Mouse (Mus musculus): ENCODE data around the gene Trim14.

Trim14 gene

DNA sequence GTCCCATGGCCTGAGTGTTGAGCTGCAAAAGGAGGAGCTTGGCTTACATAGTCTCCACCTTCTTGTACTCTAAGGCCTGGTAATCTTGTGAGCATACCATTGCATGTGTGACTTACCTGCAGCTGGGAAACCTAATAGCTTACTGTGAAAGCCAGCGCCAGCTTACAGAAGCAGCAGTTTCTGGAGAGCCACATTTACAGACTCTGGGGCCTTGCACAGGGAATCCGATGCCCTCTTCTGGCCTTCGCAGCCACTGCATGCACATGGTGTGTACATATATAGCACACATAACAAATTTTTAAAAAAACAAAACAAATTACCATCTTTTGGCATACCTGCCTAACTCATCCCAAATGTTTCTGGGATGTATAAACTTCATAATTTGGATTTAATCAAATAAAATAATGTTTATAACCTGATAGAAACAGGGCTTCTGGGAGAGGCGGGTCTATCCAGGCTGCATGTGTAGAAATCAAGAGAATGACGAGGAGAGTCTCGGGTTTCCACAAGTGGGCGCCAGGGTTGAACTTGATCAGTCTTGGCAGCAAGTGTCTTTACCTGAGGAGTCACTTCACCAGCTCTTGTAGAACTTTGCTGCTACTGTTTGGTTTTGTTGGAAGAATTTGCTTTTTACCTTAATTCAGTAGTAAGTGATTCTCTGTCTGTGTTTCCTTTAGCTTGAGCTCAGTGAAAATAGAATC lies 72.7 kb downstream of the Trim14 start:
- no peak for DNase-seq

DNA sequence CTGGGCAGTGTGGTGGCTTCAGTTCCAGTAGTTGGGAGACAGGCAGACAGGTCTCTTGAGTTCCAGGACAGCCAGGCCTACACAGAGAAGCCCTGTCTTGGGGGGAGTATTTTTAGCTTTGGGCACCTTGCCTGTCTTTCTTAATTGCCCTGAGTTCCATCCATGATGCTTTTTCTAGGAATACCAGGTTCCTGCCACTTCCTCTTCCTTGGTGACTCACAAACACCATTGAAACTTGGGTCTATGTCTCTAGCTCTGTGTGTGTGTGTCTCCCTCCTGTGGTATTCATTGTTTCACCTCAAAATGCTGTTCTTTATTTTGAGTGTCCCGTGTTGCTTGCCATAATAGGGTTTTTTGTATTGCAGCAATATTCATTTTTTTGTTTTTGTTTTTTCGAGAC lies 77.5 kb downstream of the Trim14 start:
- no peak for DNase-seq

DNA sequence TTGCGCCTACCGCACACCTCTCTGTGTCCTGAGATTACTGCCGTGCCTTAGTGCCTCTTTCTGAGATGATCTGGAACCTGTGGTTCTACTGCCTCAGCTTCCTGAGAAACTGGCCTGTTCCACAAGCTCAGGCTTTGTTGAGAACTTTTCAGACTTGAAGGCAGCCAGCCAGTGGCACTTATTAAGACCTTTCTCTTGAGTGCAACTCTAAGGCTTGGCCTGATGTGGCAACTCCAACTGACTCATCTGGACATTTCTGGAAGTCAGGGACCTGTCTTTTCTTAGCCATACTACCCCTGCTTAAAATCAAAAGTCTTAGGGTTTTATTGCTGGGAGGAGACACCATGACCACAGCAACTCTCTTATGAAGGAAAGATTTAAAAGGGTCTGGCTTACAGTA lies 78.8 kb downstream of the Trim14 start:
- no peak for DNase-seq

DNA sequence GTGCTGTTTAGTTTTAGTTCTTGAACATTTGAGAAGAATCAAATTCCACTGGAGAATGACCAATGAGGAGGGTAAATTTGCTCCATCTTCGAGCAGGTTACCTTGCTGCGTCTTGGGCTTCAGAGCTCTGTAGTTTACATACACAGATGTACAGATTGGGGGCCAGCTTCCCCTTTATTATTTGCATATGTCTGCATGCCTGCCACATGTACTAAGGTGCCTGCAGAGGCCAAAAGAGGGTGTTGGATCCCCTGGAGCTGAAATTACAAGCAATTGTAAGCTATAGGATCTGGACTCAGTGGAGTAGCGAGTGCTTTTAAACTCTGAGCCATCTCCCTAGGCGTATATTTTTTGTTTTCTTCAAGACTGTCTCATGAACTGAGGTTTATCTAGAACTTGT lies 79.2 kb downstream of the Trim14 start:
- no peak for DNase-seq

DNA sequence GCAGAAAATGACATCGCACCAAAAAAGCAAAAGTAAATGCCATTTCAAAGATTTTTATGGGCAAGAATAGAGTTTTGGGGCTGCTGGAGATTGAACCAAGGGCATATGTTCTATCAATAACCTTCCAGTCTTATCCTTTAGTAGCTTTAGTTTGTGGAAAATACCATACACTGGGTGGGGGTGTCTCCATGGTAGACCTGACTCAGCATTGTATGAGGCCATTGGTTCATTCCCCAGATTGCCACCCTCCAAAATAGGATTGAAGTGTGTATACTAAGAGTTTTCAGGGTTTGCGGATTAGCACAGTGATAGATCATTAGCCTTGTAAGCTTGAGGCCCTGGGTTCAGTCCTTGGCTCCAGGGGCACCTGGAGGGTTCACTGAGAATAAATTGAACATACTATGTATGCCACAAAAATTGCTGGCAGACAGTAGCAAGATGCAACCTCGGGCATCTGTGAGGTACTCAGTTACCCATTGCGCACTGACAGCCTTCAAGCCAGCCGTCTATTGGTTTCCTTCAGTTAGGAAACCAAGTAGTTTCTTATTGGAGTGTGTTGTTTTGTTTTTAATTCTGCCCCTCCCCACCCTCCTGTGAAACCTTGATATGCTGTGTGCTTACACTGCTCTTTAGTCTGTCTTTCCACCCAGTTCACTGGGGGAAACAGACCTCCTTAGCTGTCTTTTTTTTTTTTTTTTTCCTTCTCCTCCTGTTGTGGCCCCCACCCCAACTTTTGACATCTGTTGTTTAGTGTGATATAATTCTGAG lies 81.7 kb downstream of the Trim14 start:
- no peak for DNase-seq

DNA sequence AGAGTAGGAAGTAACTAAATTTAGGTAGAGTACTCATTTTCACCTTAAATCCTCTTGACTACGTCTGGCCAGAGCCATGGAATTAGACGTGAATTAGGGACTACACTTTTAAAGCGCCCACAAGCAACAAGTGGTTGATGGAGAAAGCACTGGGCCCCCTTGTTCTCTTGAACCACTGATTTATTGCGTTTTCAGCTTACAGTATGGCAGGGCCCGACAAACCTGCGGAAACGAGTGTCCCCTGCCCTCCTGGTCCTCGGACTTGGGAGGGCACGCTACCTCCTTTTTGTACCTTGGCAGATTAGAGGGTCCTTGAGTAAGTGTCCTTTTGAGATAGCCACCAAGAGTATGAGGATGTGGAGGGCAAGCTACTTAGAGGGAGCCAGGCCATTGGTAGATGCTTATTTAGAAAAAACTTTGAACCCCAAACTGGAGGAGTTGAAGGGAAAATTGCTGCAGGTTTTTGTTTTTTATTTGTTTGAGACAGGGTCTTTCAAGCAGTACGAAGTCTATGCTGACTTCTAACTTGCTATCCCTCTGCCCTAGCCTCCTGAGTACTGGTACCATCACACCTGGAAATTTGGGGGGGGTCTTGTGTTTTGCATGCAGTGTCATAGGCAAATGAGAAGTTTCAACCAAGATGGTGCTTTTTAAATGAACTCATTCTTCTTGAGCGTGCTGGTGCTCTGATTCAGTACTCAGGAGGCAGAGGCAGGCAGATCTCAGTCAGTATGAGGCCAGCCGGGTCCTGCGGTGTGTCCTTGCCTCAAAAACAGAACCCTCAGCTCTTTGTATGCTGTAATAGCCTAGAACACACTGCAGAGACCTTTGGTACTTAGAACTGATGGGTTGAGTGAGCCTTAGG lies 82.9 kb downstream of the Trim14 start:
- DNase-seq, result no peak

DNA sequence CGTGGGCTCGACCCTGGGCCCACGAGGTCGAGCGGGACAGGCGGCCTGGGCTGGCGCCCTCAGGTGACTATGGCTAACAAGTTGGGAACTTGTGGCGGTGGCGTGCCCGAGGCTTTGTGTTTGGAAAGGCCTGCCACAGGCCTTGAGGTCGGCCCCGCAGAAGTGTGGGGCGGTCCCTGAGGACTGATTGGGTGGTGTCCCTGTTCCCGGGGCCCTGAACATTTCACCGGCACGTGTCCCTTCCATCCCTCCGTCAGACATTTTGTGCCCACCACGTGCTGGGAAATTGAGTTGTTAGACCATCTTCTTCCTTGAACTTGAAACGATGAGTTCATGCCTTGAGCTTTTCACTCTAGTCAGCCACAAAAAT lies 83.5 kb downstream of the Trim14 start:
- peak; percentile 45 for DNase-seq

DNA sequence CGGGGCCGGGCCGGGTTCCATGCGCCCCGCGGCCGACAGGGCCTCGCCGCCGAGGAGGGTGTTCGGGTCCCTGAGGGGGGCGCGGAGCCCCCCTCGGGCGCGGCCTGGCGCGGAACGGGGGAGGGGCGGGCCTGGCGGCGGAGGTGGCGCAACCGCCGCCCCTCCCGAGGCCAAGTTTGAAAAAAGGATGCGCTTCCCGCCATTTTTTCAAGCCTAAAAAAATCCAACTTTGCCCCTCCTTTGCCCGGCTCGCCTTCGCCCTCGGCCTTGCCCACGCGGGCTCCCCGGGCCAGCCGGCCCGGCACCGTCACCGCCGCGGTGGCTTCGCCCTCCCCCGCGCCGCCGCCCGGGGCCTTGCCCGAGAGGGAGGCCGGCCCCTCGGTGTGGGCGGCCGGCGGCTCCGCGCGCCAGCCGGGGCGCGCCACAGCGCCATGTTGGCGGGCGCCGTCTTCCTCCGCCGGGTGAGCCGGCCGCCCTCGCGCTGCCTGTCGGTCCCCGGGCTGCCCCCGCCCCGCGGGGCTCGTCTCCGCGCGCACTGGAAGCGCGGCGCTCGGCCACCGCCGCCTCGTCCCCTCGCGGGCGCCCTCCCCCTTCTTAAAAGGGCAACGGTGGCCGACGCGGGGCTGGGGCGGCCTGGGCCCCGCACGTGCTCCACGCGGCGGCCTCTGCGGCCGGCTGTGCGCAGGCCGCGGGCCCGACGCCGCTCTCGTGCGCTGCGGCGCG lies 84.0 kb downstream of the Trim14 start:
- peak; percentile 72 for DNase-seq

DNA sequence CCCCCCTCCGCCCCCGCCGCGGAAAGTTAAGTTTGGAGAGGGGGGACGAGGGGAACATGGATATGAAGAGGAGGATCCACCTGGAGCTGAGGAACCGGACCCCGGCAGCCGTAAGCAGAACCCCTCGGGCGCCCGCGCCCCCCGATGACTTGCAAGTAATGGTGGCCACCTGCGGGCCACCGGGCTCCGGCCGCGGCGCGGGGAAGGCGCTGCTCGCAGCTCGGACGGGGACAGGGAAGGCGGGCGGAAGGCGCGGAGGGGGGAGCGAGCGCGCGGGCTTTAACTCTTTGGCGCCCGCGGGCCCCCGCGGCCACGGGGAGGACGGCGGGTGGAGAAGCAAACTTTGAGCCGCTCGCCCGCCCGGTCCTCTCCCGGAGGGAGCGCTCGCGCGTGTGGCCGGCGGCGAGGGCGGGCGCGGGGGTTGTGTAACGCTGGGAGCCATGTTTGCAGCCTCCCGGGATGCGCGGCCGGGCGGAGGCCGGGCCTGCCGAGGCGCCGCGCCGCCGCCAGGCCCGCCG lies 84.6 kb downstream of the Trim14 start:
- peak; percentile 77 for DNase-seq

DNA sequence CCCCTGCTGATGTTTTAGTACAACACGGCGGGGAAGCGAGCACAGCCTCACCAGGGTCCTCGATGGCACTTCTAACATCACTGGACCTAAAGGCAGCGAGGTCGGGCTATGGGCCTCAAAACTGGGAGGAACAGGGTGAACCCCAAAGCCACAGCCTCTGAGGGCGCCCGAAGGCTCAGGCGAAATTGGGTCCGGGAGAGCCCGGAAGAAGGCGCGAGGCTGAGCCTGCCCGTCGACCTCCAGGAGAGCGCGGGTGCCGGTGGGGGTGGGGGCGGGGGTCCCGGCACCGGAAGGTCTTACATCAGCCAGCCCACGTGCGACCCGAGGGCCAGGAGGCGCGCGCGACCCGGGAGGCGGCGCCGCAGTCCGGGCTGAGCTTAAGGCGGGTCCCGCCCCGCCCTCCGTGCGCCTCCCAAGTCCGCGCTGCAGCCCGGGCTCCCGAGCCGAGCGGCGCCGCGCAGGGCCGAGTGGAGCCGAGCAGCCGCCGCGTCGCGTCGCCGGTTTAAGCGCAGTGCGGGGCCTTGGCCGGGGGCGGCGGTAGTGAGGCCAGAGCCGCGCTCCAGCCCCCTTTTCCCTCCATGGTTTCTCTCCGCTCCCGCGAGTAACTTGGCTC lies 85.3 kb downstream of the Trim14 start, which contains the start of gene Anp32b:
Gene Anp32b (plus strand): TSS at position 384 of the 613 bp plus-strand sequence.
- DNase-seq, result peak; percentile 91

DNA sequence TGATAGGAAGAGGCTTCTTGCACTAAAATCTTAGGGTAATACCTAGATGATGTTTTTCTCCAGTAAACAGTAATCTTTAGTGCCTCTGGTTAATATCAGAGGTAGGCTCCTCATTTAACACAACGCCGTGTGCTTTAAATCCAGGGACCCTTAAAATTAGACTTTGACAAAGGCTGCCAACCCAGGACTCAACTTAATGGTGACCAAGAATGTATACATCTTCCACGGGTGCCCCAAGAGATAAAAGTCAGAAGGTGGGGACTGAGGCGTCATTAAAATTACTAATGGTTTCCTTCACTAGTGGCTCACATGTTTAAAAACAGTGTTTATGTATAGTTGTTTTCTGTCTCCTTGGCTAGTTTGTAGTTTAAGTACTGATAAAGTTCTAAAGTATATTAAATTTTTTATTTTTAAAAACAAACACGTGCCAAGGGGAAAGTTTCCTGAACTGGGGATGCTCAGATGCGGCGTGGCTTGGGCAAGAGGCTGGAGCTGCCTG lies 85.9 kb downstream of the Trim14 start:
- DNase-seq, result no peak

DNA sequence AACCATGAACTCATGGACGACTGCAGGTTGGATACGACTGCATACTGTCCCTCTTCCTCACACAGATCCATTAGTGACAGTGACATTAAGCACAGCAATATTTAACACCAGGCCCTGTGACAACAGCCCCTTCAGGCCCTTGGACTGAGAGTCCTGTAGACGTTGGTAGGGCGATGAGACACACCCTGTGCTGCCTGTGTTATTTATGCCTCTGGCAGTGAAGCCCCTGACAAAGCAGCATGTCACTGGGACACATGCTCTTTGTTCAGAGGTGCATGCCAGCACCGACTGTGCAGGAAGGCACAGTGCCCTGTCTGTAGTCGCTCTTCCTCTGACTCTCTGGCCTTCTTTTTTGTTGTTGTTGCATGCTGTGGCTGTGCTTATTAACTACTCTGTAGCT lies 87.1 kb downstream of the Trim14 start:
- peak; percentile 61 for DNase-seq

DNA sequence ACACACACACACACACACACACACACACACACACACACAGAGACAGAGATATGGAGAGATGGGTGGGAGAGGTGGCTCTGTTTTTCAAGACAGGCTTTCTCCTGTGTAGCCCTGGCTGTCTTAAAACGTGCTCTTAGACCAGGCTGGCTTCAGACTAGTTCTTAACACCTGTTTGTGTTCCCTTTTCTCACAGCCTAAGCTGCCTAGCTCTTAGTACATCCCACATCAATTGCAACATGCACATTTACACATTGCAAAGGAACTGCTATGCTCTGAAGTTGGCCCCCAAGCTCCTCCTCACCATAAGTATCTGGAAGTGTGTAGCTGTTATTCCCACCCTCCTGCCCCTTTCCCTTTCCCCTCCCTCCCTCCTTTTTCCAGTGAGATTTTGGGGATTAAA lies 88.5 kb downstream of the Trim14 start:
- DNase-seq, result no peak

DNA sequence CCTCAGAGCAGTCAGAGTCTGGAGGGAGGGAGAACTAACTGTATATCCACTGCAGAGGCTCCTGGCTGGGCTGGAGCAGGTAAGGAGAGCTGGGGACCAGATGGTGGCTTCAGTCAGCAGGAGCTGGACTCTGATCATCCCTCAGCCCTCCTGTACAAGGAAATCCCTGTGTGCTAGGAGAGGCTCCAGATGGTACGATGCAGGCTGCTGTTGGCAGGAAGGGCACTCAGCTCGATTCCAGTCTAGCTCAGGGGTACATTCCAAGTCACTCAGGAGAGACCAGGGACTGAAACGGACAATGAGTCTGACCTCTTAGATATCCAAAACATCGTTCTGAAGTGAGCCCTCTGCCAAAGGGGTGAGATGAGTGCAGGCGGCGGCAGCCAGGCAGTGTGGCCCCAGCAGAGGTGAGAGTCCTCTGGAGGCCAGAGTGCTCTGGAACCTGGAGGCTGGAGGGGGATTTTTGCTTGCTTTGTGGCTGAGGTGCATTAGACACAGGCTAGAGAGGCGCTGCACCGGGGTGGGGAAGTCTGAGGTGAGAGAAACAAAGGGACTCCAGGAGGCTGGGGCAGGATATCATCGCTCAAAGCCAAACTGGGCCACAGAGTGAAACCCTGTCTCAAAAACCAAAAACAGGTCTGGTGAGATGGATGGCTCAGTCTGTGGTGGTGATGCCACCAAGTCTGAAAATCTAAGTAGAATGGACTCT lies 90.5 kb downstream of the Trim14 start:
- peak; percentile 76 for DNase-seq

All from cerebellum, adult 11 months (tissue).